Mouse (Mus musculus) midbrain, embryonic 15.5 days (tissue): ENCODE results near the gene Hacd1. TPM values are rescaled to one million over a fixed set of nuclear protein-coding genes. Genes with fewer than 3 reads are reported as not detected.
A peak's percentile ranks its signal among the peaks of the same experiment; 100 is the strongest.

Source experiments
- ATAC-seq: fragments of 200-750 bp; cut with Nextera tagmentation; replicated peaks from 2 replicates; pipeline ENCODE4 v1.8.0; 2017; ENCODE audit warnings: moderate TSS enrichment
- H3K27ac ChIP-seq: fragments of 300-500 bp; sonication (generic); 2 replicates; pipeline ENCODE4 v1.5.1; 2015; ENCODE audit warnings: mild to moderate bottlenecking, inconsistent platforms
- H3K27me3 ChIP-seq: fragments of 300-500 bp; sonication (generic); replicated peaks from 2 replicates; pipeline ENCODE4 v1.6.1; 2015; ENCODE audit warnings: inconsistent platforms
- H3K36me3 ChIP-seq: fragments of 300-500 bp; sonication (generic); replicated peaks from 2 replicates; pipeline ENCODE4 v1.6.1; 2015; ENCODE audit warnings: inconsistent platforms
- H3K4me1 ChIP-seq: fragments of 300-500 bp; sonication (generic); 2 replicates; pipeline ENCODE4 v1.6.1; 2015; ENCODE audit warnings: inconsistent platforms
- H3K4me2 ChIP-seq: fragments of 300-500 bp; sonication (generic); 2 replicates; pipeline ENCODE4 v1.6.1; 2015; ENCODE audit warnings: inconsistent platforms, mild to moderate bottlenecking, moderate library complexity
- H3K4me3 ChIP-seq: fragments of 300-500 bp; sonication (generic); 2 replicates; pipeline ENCODE4 v1.5.1; 2015; ENCODE audit warnings: mild to moderate bottlenecking, inconsistent platforms
- H3K9ac ChIP-seq: fragments of 300-500 bp; sonication (generic); 2 replicates; pipeline ENCODE4 v1.6.1; 2015; ENCODE audit warnings: mild to moderate bottlenecking, inconsistent platforms
- H3K9me3 ChIP-seq: fragments of 300-500 bp; sonication (generic); 2 replicates; pipeline ENCODE4 v1.6.1; 2016; ENCODE audit warnings: inconsistent platforms
- WGBS: fragments of 180-500 bp; shearing (Covaris S2); methylation state at CpG from one replicate; pipeline ENCODE4 v1.1.7; 2015; ENCODE audit warnings: mixed read lengths; 5-methylcytosine and 5-hydroxymethylcytosine counted together
- polyA plus RNA-seq: library from polyadenylated mRNA; unstranded; fragments of >200 nt; fragmentation: Nextera tagmentation; extraction: Ambion mirVana; gene quantifications from 2 replicates; pipeline ENCODE4 v1.2.1, GENCODE M21; 2015

Gene Hacd1
- polyA plus RNA-seq, 1 experiment from 2014 or later, result 71.6 TPM

- H3K9me3 ChIP-seq, result no peaks in the 10 kb centered on the region
- H3K27ac ChIP-seq, result peak overlapping the region; percentile 98
- H3K36me3 ChIP-seq, result no peaks in the 10 kb centered on the region
- H3K27me3 ChIP-seq, result no peaks in the 10 kb centered on the region
- H3K4me3 ChIP-seq, result peak overlapping the region; percentile 87
- peaks cover 17% of the 10 kb centered on the region for H3K4me1 ChIP-seq
- H3K4me2 ChIP-seq, result peak overlapping the region; percentile 85
- H3K9ac ChIP-seq, result peak overlapping the region; percentile 77
- under 1% methylated on average over 47 of the region's 58 CpGs for WGBS
- peak; percentile 93 for ATAC-seq
Observed at GRCm38 (mm10) chr2:14055168-14055565, 768 bp downstream of the Hacd1 start.

GRCm38 (mm10) chr2:14054716-14055115 is 1.2 kb downstream of the Hacd1 start:
- Histone ChIP-seq H3K9me3 (no peaks in the 10 kb centered on the region), H3K4me3 (peak overlapping the region; percentile 87), H3K36me3 (no peaks in the 10 kb centered on the region), H3K9ac (peak overlapping the region; percentile 77), H3K4me2 (peak overlapping the region; percentile 85), H3K27me3 (no peaks in the 10 kb centered on the region), H3K4me1 (peaks cover 17% of the 10 kb centered on the region), H3K27ac (peak overlapping the region; percentile 98)
- WGBS, result 6% methylated on average over 6 of the region's 6 CpGs
- peak; percentile 35 for ATAC-seq

GRCm38 (mm10) chr2:14054163-14054562 is 1.8 kb downstream of the Hacd1 start:
- no peak for ATAC-seq
- no peaks in the 10 kb centered on the region for H3K36me3 ChIP-seq
- WGBS, result 50% methylated on average over 3 of the region's 3 CpGs
- peak overlapping the region; percentile 85 for H3K4me2 ChIP-seq
- H3K9me3 ChIP-seq, result no peaks in the 10 kb centered on the region
- H3K4me3 ChIP-seq, result no peak overlapping the region; the same call in 1 of the 2 replicates
- H3K27me3 ChIP-seq, result no peaks in the 10 kb centered on the region
- H3K27ac ChIP-seq, result no peak overlapping the region
- peaks cover 17% of the 10 kb centered on the region for H3K4me1 ChIP-seq
- H3K9ac ChIP-seq, result no peak overlapping the region

GRCm38 (mm10) chr2:14053618-14054017 is 2.3 kb downstream of the Hacd1 start:
- H3K4me2 ChIP-seq, result peak overlapping the region; percentile 85; the same call in 1 of the 2 replicates
- H3K36me3 ChIP-seq, result no peaks in the 10 kb centered on the region
- H3K27ac ChIP-seq, result no peak overlapping the region
- no peak for ATAC-seq
- WGBS, result 49% methylated on average over 3 of the region's 3 CpGs
- H3K27me3 ChIP-seq, result no peaks in the 10 kb centered on the region
- H3K9ac ChIP-seq, result no peak overlapping the region
- H3K4me3 ChIP-seq, result no peak overlapping the region
- H3K4me1 ChIP-seq, result peaks cover 17% of the 10 kb centered on the region
- H3K9me3 ChIP-seq, result no peaks in the 10 kb centered on the region

- no peak overlapping the region for H3K4me3 ChIP-seq
- H3K27me3 ChIP-seq, result no peaks in the 10 kb centered on the region
- no peak overlapping the region for H3K4me2 ChIP-seq
- whole genome bisulfite sequencing, result 76% methylated on average over 5 of the region's 5 CpGs
- peaks cover 4% of the 10 kb centered on the region for H3K4me1 ChIP-seq
- no peaks in the 10 kb centered on the region for H3K36me3 ChIP-seq
- H3K27ac ChIP-seq, result no peak overlapping the region
- H3K9me3 ChIP-seq, result no peaks in the 10 kb centered on the region
- ATAC-seq, result 0 out of 2 replicates have a peak, but pooled peaks have one; percentile 28
- H3K9ac ChIP-seq, result no peak overlapping the region
Observed at GRCm38 (mm10) chr2:14048808-14049207, 7.1 kb downstream of the Hacd1 start.

GRCm38 (mm10) chr2:14048381-14048780 is 7.6 kb downstream of the Hacd1 start:
- Histone ChIP-seq H3K9ac (no peak overlapping the region), H3K36me3 (no peaks in the 10 kb centered on the region), H3K27ac (no peak overlapping the region), H3K4me2 (no peak overlapping the region), H3K27me3 (no peaks in the 10 kb centered on the region), H3K4me3 (no peak overlapping the region), H3K9me3 (no peaks in the 10 kb centered on the region), H3K4me1 (no peaks in the 10 kb centered on the region; the same call in 1 of the 2 replicates)
- ATAC-seq, result peak; percentile 80

GRCm38 (mm10) chr2:14043577-14044170 is 12.3 kb downstream of the Hacd1 start:
- Histone ChIP-seq H3K27ac (no peak overlapping the region), H3K9ac (no peak overlapping the region), H3K4me2 (no peak overlapping the region), H3K4me3 (no peak overlapping the region), H3K9me3 (no peaks in the 10 kb centered on the region), H3K27me3 (no peaks in the 10 kb centered on the region), H3K4me1 (no peaks in the 10 kb centered on the region; the same call in 1 of the 2 replicates), H3K36me3 (peaks cover 4% of the 10 kb centered on the region; the same call in 1 of the 2 replicates)
- ATAC-seq, result no peak
- WGBS, result 65% methylated on average over 9 of the region's 9 CpGs

- Histone ChIP-seq H3K27me3 (no peaks in the 10 kb centered on the region), H3K4me1 (no peaks in the 10 kb centered on the region), H3K9me3 (no peaks in the 10 kb centered on the region), H3K36me3 (peaks cover 4% of the 10 kb centered on the region; the same call in 1 of the 2 replicates), H3K4me3 (no peak overlapping the region), H3K27ac (no peak overlapping the region), H3K9ac (no peak overlapping the region), H3K4me2 (no peak overlapping the region)
- ATAC-seq, result no peak
- 78% methylated on average over 3 of the region's 3 CpGs for WGBS
Observed at GRCm38 (mm10) chr2:14043011-14043410, 12.9 kb downstream of the Hacd1 start.

- H3K4me3 ChIP-seq, result no peak overlapping the region
- WGBS, result 94% methylated on average over 2 of the region's 2 CpGs
Observed at GRCm38 (mm10) chr2:14041249-14041648, 14.7 kb downstream of the Hacd1 start.

GRCm38 (mm10) chr2:14019228-14019627 is 36.7 kb downstream of the Hacd1 start:
- Histone ChIP-seq H3K9me3 (no peaks in the 10 kb centered on the region), H3K36me3 (no peaks in the 10 kb centered on the region), H3K4me2 (no peak overlapping the region), H3K9ac (no peak overlapping the region), H3K27me3 (no peaks in the 10 kb centered on the region), H3K4me3 (no peak overlapping the region), H3K27ac (no peak overlapping the region), H3K4me1 (no peaks in the 10 kb centered on the region)
- no peak for ATAC-seq
- 98% methylated on average over 1 of the region's 1 CpGs for WGBS

More at GRCm38 (mm10) chr2:14041249-14041648, 14.7 kb downstream of the Hacd1 start:
- Histone ChIP-seq H3K36me3 (peaks cover 4% of the 10 kb centered on the region; the same call in 1 of the 2 replicates), H3K4me1 (no peaks in the 10 kb centered on the region), H3K4me2 (no peak overlapping the region), H3K27ac (no peak overlapping the region), H3K9ac (no peak overlapping the region), H3K27me3 (no peaks in the 10 kb centered on the region), H3K9me3 (no peaks in the 10 kb centered on the region)
- no peak for ATAC-seq

GRCm38 (mm10) chr2:14005121-14005520 is 50.8 kb downstream of the Hacd1 start:
- H3K9ac ChIP-seq, result no peak overlapping the region
- no peaks in the 10 kb centered on the region for H3K36me3 ChIP-seq
- no peak overlapping the region for H3K27ac ChIP-seq
- no peak overlapping the region for H3K4me2 ChIP-seq
- H3K27me3 ChIP-seq, result no peaks in the 10 kb centered on the region
- H3K9me3 ChIP-seq, result no peaks in the 10 kb centered on the region
- WGBS, result 100% methylated on average over 1 of the region's 1 CpGs
- H3K4me3 ChIP-seq, result no peak overlapping the region
- no peak for ATAC-seq
- no peaks in the 10 kb centered on the region for H3K4me1 ChIP-seq

GRCm38 (mm10) chr2:13960136-13960535 is 95.8 kb downstream of the Hacd1 start:
- Histone ChIP-seq H3K27ac (no peak overlapping the region), H3K9me3 (no peaks in the 10 kb centered on the region), H3K4me3 (no peak overlapping the region), H3K36me3 (no peaks in the 10 kb centered on the region), H3K4me2 (no peak overlapping the region), H3K4me1 (no peaks in the 10 kb centered on the region), H3K27me3 (no peaks in the 10 kb centered on the region), H3K9ac (no peak overlapping the region)
- 95% methylated on average over 1 of the region's 1 CpGs for WGBS
- ATAC-seq, result no peak

GRCm38 (mm10) chr2:13956463-13956862 is 99.5 kb downstream of the Hacd1 start:
- H3K27me3 ChIP-seq, result no peaks in the 10 kb centered on the region
- H3K4me1 ChIP-seq, result no peaks in the 10 kb centered on the region
- H3K9me3 ChIP-seq, result no peaks in the 10 kb centered on the region
- 28% methylated on average over 2 of the region's 2 CpGs for WGBS
- no peak overlapping the region for H3K9ac ChIP-seq
- ATAC-seq, result no peak
- H3K36me3 ChIP-seq, result no peaks in the 10 kb centered on the region
- H3K4me3 ChIP-seq, result no peak overlapping the region
- H3K4me2 ChIP-seq, result no peak overlapping the region
- no peak overlapping the region for H3K27ac ChIP-seq
